Mouse (Mus musculus): ENCODE data around the gene Dynlt1f. TPM values are rescaled to one million over a fixed set of nuclear protein-coding genes. Genes with fewer than 3 reads are reported as not detected.
A peak's percentile ranks its signal among the peaks of the same experiment; 100 is the strongest.
"Not testable (repeated sequence)": the region's sequence is repeated elsewhere in the genome, so short reads cannot be mapped to it uniquely, and the experiment has no call there.

The Dynlt1f gene
- polyA plus RNA-seq, 1 experiment, result 50.3 TPM

- WGBS, result 47% methylated on average over 6 of the region's 6 CpGs
- not testable (repeated sequence) for H3K4me1 ChIP-seq (ENCODE audit: control insufficient read depth, insufficient read depth, insufficient read length, low read length); H3K27ac ChIP-seq (ENCODE audit: insufficient read depth, low read depth, low read length); H3K4me3 ChIP-seq (ENCODE audit: low read depth, low read length); H3K36me3 ChIP-seq (ENCODE audit: control insufficient read depth, insufficient read depth, low read length); H3K27me3 ChIP-seq (ENCODE audit: control insufficient read depth, insufficient read depth, low read length)
Measured at GRCm38 (mm10) chr17:6660589-6660988, 4.9 kb upstream of the Dynlt1f start.

- not testable (repeated sequence) for H3K4me1 ChIP-seq (ENCODE audit: control insufficient read depth, insufficient read depth, insufficient read length, low read length); H3K36me3 ChIP-seq (ENCODE audit: control insufficient read depth, insufficient read depth, low read length)
Measured at GRCm38 (mm10) chr17:6658801-6659200, 3.1 kb upstream of the Dynlt1f start, which contains the start of gene Sytl3. Gene Sytl3, plus strand, starts transcription at chr17:6659093.

GRCm38 (mm10) chr17:6656471-6656870, 771 bp upstream of the Dynlt1f start:
- not testable (repeated sequence) for H3K4me1 ChIP-seq (ENCODE audit: control insufficient read depth, insufficient read depth, insufficient read length, low read length); H3K36me3 ChIP-seq (ENCODE audit: control insufficient read depth, insufficient read depth, low read length); H3K27ac ChIP-seq (ENCODE audit: insufficient read depth, low read depth, low read length); H3K27me3 ChIP-seq (ENCODE audit: control insufficient read depth, insufficient read depth, low read length); H3K4me3 ChIP-seq (ENCODE audit: low read depth, low read length)
- 92% methylated on average over 1 of the region's 3 CpGs for WGBS

More at GRCm38 (mm10) chr17:6658801-6659200, 3.1 kb upstream of the Dynlt1f start, which contains the start of gene Sytl3:
- not testable (repeated sequence) for H3K4me3 ChIP-seq (ENCODE audit: low read depth, low read length); H3K27ac ChIP-seq (ENCODE audit: insufficient read depth, low read depth, low read length); H3K27me3 ChIP-seq (ENCODE audit: control insufficient read depth, insufficient read depth, low read length)
- WGBS, result 68% methylated on average over 6 of the region's 7 CpGs

GRCm38 (mm10) chr17:6655087-6655511, 601 bp downstream of the Dynlt1f start:
- Histone ChIP-seq H3K27ac (ENCODE audit: insufficient read depth, low read depth, low read length) (0 out of 2 replicates have a peak overlapping the region, but pooled peaks have one; percentile 17), H3K4me3 (ENCODE audit: low read depth, low read length) (peak overlapping the region; percentile 58)
- under 1% methylated on average over 36 of the region's 36 CpGs for WGBS
- not testable (repeated sequence) for H3K36me3 ChIP-seq (ENCODE audit: control insufficient read depth, insufficient read depth, low read length); H3K27me3 ChIP-seq (ENCODE audit: control insufficient read depth, insufficient read depth, low read length); H3K4me1 ChIP-seq (ENCODE audit: control insufficient read depth, insufficient read depth, insufficient read length, low read length)

- not testable (repeated sequence) for H3K27ac ChIP-seq (ENCODE audit: insufficient read depth, low read depth, low read length); H3K4me3 ChIP-seq (ENCODE audit: low read depth, low read length); H3K4me1 ChIP-seq (ENCODE audit: control insufficient read depth, insufficient read depth, insufficient read length, low read length); H3K27me3 ChIP-seq (ENCODE audit: control insufficient read depth, insufficient read depth, low read length); H3K36me3 ChIP-seq (ENCODE audit: control insufficient read depth, insufficient read depth, low read length)
- 76% methylated on average over 4 of the region's 5 CpGs for WGBS
Measured at GRCm38 (mm10) chr17:6653341-6653946, 2.3 kb downstream of the Dynlt1f start.

- H3K36me3 ChIP-seq (ENCODE audit: control insufficient read depth, insufficient read depth, low read length); H3K27ac ChIP-seq (ENCODE audit: insufficient read depth, low read depth, low read length); H3K27me3 ChIP-seq (ENCODE audit: control insufficient read depth, insufficient read depth, low read length); H3K4me3 ChIP-seq (ENCODE audit: low read depth, low read length); H3K4me1 ChIP-seq (ENCODE audit: control insufficient read depth, insufficient read depth, insufficient read length, low read length): not testable (repeated sequence)
- 86% methylated on average over 6 of the region's 7 CpGs for WGBS
Measured at GRCm38 (mm10) chr17:6650904-6651565, 4.7 kb downstream of the Dynlt1f start.

GRCm38 (mm10) chr17:6647452-6647851, 8.2 kb downstream of the Dynlt1f start:
- not testable (repeated sequence) for H3K36me3 ChIP-seq (ENCODE audit: control insufficient read depth, insufficient read depth, low read length); H3K27ac ChIP-seq (ENCODE audit: insufficient read depth, low read depth, low read length); H3K27me3 ChIP-seq (ENCODE audit: control insufficient read depth, insufficient read depth, low read length); H3K4me1 ChIP-seq (ENCODE audit: control insufficient read depth, insufficient read depth, insufficient read length, low read length); H3K4me3 ChIP-seq (ENCODE audit: low read depth, low read length)
- 98% methylated on average over 3 of the region's 3 CpGs for WGBS

- H3K27ac ChIP-seq (ENCODE audit: insufficient read depth, low read depth, low read length); H3K27me3 ChIP-seq (ENCODE audit: control insufficient read depth, insufficient read depth, low read length); H3K4me1 ChIP-seq (ENCODE audit: control insufficient read depth, insufficient read depth, insufficient read length, low read length); H3K36me3 ChIP-seq (ENCODE audit: control insufficient read depth, insufficient read depth, low read length); H3K4me3 ChIP-seq (ENCODE audit: low read depth, low read length): not testable (repeated sequence)
- WGBS, result 97% methylated on average over 8 of the region's 8 CpGs
Measured at GRCm38 (mm10) chr17:6646841-6647240, 8.9 kb downstream of the Dynlt1f start.

- not testable (repeated sequence) for H3K36me3 ChIP-seq (ENCODE audit: control insufficient read depth, insufficient read depth, low read length); H3K4me1 ChIP-seq (ENCODE audit: control insufficient read depth, insufficient read depth, insufficient read length, low read length); H3K27ac ChIP-seq (ENCODE audit: insufficient read depth, low read depth, low read length); H3K27me3 ChIP-seq (ENCODE audit: control insufficient read depth, insufficient read depth, low read length); H3K4me3 ChIP-seq (ENCODE audit: low read depth, low read length)
- 85% methylated on average over 4 of the region's 4 CpGs for WGBS
Measured at GRCm38 (mm10) chr17:6645668-6646067, 10.0 kb downstream of the Dynlt1f start.

GRCm38 (mm10) chr17:6644673-6645072, 11.0 kb downstream of the Dynlt1f start:
- not testable (repeated sequence) for H3K27ac ChIP-seq (ENCODE audit: insufficient read depth, low read depth, low read length); H3K4me1 ChIP-seq (ENCODE audit: control insufficient read depth, insufficient read depth, insufficient read length, low read length); H3K4me3 ChIP-seq (ENCODE audit: low read depth, low read length); H3K27me3 ChIP-seq (ENCODE audit: control insufficient read depth, insufficient read depth, low read length); H3K36me3 ChIP-seq (ENCODE audit: control insufficient read depth, insufficient read depth, low read length)
- 85% methylated on average over 4 of the region's 4 CpGs for WGBS

- WGBS, result 90% methylated on average over 9 of the region's 9 CpGs
- not testable (repeated sequence) for H3K4me3 ChIP-seq (ENCODE audit: low read depth, low read length); H3K4me1 ChIP-seq (ENCODE audit: control insufficient read depth, insufficient read depth, insufficient read length, low read length); H3K27ac ChIP-seq (ENCODE audit: insufficient read depth, low read depth, low read length); H3K27me3 ChIP-seq (ENCODE audit: control insufficient read depth, insufficient read depth, low read length); H3K36me3 ChIP-seq (ENCODE audit: control insufficient read depth, insufficient read depth, low read length)
Measured at GRCm38 (mm10) chr17:6644210-6644609, 11.5 kb downstream of the Dynlt1f start.

All from small intestine, adult 2 months (tissue).